Mouse (Mus musculus) neural tube, embryonic 12.5 days (tissue): ENCODE results near the gene Rgl1. TPM values are rescaled to one million over a fixed set of nuclear protein-coding genes. Genes with fewer than 3 reads are reported as not detected.
A peak's percentile ranks its signal among the peaks of the same experiment; 100 is the strongest.

Source experiments
- ATAC-seq: fragments of 200-750 bp; cut with Nextera tagmentation; 2 replicates; pipeline ENCODE4 v1.8.0; 2017; ENCODE audit warnings: low read depth, mild to moderate bottlenecking, moderate TSS enrichment, moderate library complexity; ENCODE audit not compliant: low FRiP score
- H3K27ac ChIP-seq: fragments of 300-500 bp; sonication (generic); 2 replicates; pipeline ENCODE4 v1.5.1; 2016
- H3K27me3 ChIP-seq: fragments of 300-500 bp; sonication (generic); replicated peaks from 2 replicates; pipeline ENCODE4 v1.6.1; 2016; ENCODE audit warnings: mild to moderate bottlenecking
- H3K36me3 ChIP-seq: fragments of 300-500 bp; sonication (generic); 2 replicates; pipeline ENCODE4 v1.6.1; 2016; ENCODE audit warnings: mild to moderate bottlenecking
- H3K4me1 ChIP-seq: fragments of 300-500 bp; sonication (generic); 2 replicates; pipeline ENCODE4 v1.6.1; 2016
- H3K4me2 ChIP-seq: fragments of 300-500 bp; sonication (generic); replicated peaks from 2 replicates; pipeline ENCODE4 v1.6.1; 2016; ENCODE audit warnings: mild to moderate bottlenecking
- H3K4me3 ChIP-seq: fragments of 300-500 bp; sonication (generic); 2 replicates; pipeline ENCODE4 v1.5.1; 2016
- H3K9ac ChIP-seq: fragments of 300-500 bp; sonication (generic); 2 replicates; pipeline ENCODE4 v1.6.1; 2016; ENCODE audit warnings: mild to moderate bottlenecking
- H3K9me3 ChIP-seq: fragments of 300-500 bp; sonication (generic); 2 replicates; pipeline ENCODE4 v1.6.1; 2016; ENCODE audit warnings: mild to moderate bottlenecking
- WGBS: fragments of 180-500 bp; shearing (Covaris S2); methylation state at CpG from one replicate; pipeline ENCODE4 v1.1.7; 2016; 5-methylcytosine and 5-hydroxymethylcytosine counted together
- polyA plus RNA-seq: library from polyadenylated mRNA; unstranded; fragments of >200 nt; fragmentation: Nextera tagmentation; extraction: Ambion mirVana; gene quantifications from 2 replicates; pipeline ENCODE4 v1.2.1, GENCODE M21; 2016

Gene Rgl1
- polyA plus RNA-seq, 1 experiment from 2014 or later = 22.7 TPM

DNA sequence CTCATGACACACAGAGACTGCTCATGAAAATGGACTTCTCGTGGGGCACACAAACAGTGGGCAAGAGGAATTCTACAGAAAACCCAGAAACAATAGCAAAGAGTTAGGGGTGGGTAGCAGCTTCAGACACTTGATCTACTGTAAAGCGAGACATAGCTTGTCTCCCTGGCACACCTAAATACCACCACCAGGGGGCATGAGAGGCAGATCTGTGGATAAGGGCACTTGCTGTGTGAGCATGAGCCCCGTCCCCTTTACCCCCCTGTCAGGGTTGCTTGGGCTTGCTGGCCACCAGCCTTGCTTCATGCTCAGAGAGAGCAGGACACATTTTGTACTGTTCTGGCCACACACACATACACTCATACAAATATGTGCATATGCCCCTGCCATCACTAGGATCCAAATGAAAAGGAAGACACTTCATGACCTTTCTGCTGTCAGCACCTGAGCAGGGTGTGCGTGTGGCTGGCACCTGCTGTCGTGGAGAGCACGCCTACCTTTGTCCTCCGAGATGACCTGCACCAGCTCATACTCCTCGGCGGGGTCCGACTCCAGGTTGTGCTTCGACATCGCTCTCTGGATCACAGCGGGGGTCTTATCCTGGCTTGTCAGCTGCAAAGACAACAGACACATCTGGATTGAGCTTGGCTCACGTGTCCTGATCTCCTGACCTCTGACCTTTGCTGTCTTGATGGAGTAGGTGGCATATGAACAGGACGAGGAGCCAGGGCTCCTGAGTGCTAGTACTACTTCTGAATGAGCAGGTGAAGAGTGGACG lies 245.2 kb downstream of the Rgl1 start:
- H3K36me3 ChIP-seq = peaks cover 16% of the 10 kb centered on the region
- ATAC-seq = no peak
- no peak overlapping the region for H3K4me2 ChIP-seq
- H3K27me3 ChIP-seq = no peaks in the 10 kb centered on the region
- no peak overlapping the region for H3K9ac ChIP-seq
- no peak overlapping the region for H3K27ac ChIP-seq
- 77% methylated on average over 16 of the region's 16 CpGs for WGBS
- H3K9me3 ChIP-seq = no peaks in the 10 kb centered on the region
- no peak overlapping the region for H3K4me3 ChIP-seq
- peaks cover 4% of the 10 kb centered on the region; the same call in 1 of the 2 replicates for H3K4me1 ChIP-seq

DNA sequence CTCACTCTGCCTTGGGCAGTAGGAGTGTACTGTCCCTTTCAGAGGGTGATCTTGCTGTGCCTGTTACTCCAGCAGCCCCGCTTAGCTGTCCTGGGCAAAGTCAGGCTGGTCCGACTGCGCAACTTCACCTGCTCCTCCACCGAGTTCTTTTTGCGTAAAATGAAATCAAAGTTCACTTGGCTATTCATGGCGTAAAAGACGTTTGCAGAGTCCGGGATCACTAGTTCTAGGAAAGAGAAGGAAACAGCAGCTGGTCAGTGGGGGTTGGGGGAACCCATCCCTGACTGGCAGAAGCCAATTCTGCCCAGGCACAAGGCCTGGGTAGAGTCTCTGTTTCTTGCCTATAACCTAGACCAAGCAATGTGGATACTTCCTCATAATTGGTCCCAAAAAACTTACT lies 247.2 kb downstream of the Rgl1 start:
- Histone ChIP-seq H3K27me3 (no peaks in the 10 kb centered on the region), H3K4me2 (no peak overlapping the region), H3K9me3 (no peaks in the 10 kb centered on the region), H3K36me3 (peaks cover 16% of the 10 kb centered on the region), H3K27ac (no peak overlapping the region), H3K4me3 (no peak overlapping the region), H3K4me1 (no peaks in the 10 kb centered on the region), H3K9ac (no peak overlapping the region)
- WGBS = 96% methylated on average over 8 of the region's 8 CpGs
- ATAC-seq = no peak

DNA sequence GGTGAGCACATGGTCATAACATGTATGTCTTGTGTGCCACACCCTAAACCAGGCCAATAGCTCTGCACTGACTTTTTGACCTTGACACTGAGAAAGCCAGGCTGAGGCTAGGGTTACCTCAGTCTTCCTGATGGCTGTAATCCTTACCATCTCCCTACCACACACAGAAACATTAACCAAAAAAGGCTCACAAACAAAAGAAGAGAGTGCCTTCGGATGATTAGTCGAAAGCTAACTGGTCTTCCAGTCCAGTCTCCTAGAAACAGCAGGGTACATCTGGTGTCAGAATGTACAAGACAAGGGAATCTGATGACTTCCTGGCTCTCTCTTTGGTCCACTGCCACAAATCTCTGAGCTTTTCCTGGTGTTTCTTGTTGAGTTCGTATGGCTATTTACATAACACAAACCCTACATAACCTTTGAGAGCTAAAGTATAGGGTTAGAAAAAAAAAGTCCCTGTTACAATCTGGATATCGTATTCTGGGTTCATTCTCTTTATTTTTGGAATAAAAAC lies 249.0 kb downstream of the Rgl1 start:
- H3K4me3 ChIP-seq = no peak overlapping the region
- no peaks in the 10 kb centered on the region for H3K27me3 ChIP-seq
- WGBS = 89% methylated on average over 4 of the region's 4 CpGs
- H3K36me3 ChIP-seq = peaks cover 11% of the 10 kb centered on the region
- no peak overlapping the region for H3K27ac ChIP-seq
- ATAC-seq = no peak
- H3K9me3 ChIP-seq = no peaks in the 10 kb centered on the region
- no peak overlapping the region for H3K9ac ChIP-seq
- no peak overlapping the region for H3K4me2 ChIP-seq
- no peaks in the 10 kb centered on the region for H3K4me1 ChIP-seq

DNA sequence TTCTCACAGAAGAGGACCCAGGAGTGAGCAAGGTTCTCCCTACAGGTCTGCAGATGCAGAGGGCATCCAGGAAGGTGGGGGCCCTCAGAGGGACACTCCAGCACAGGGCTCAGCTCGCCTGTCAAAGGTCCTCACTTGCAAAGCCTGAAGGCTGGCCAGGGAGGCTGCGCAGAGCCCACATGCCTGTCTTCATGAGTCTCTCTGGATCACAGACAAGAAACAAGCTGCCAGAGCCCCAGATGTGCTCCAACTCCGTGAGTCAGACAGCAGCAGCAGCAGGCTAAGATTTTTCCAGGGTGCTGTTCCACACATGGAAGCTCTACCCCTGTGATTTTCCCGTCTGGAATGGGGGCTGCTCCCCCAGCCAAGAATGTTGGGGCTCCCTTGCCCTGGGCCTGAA lies 251.9 kb downstream of the Rgl1 start:
- H3K4me2 ChIP-seq = no peak overlapping the region
- no peaks in the 10 kb centered on the region for H3K9me3 ChIP-seq
- no peak overlapping the region for H3K27ac ChIP-seq
- no peak overlapping the region for H3K9ac ChIP-seq
- peaks cover 7% of the 10 kb centered on the region for H3K36me3 ChIP-seq
- no peak overlapping the region for H3K4me3 ChIP-seq
- 77% methylated on average over 4 of the region's 4 CpGs for whole genome bisulfite sequencing
- no peaks in the 10 kb centered on the region for H3K4me1 ChIP-seq
- no peak for ATAC-seq
- no peaks in the 10 kb centered on the region for H3K27me3 ChIP-seq

DNA sequence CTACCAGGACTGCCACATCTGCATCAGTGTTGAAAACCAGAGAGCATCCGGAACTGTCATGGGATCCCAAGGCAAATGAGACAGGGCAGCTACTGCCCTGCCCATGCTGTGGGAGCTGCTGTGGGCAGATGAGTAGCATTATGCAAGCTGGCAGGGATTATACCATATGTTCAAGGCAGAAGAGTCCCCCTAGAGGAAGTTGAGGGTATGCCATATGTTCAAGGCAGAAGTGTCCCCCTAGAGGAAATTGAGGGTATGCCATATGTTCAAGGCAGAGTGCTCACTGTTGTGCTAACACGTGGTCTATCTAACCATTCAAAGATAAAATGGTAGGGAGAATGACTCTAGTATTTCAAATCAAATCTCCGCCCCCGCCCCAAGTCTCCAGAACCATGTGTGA lies 254.9 kb downstream of the Rgl1 start:
- Histone ChIP-seq H3K4me2 (no peak overlapping the region), H3K4me1 (no peaks in the 10 kb centered on the region), H3K27me3 (no peaks in the 10 kb centered on the region), H3K9me3 (no peaks in the 10 kb centered on the region), H3K36me3 (no peaks in the 10 kb centered on the region), H3K9ac (no peak overlapping the region), H3K27ac (no peak overlapping the region), H3K4me3 (no peak overlapping the region)
- WGBS = 74% methylated on average over 4 of the region's 4 CpGs
- no peak for ATAC-seq

DNA sequence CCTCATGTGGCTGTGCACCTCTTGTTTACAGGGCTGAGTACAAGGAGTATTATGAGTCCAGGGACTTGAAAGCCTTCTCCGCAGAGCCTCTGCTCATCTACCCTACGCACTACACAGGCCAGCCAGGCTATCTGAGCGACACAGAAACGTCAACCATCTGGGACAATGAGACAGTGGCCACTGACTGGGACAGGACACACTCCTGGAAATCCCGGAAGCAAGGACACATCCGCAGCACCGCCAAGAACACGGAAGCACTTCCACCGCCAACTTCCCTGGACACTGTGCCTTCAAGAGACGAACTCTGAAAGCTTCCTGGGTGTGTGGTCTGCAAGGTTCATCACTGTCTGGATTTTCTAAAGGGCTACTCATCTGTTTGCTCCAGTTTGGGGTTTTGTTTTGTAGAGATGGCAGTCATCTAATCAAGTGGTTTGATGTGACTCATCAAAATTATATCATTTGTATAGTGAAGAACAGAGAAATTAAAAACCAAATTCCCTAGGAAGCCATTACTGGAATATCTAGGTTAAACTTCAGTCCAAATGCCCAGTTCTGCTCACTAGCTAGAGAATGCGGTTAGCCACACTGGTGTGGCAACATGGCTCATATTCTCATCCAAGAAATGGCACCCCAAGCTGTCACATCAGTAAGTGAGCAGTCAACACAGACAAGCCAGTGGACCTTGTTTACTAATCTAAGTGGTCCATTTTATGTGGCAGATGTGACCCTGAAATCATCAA lies 257.5 kb downstream of the Rgl1 start:
- no peaks in the 10 kb centered on the region for H3K36me3 ChIP-seq
- no peak overlapping the region for H3K4me2 ChIP-seq
- H3K27ac ChIP-seq = no peak overlapping the region
- no peak overlapping the region for H3K9ac ChIP-seq
- no peak for ATAC-seq
- H3K4me1 ChIP-seq = no peaks in the 10 kb centered on the region
- WGBS = 94% methylated on average over 11 of the region's 11 CpGs
- no peaks in the 10 kb centered on the region for H3K27me3 ChIP-seq
- no peak overlapping the region for H3K4me3 ChIP-seq
- no peaks in the 10 kb centered on the region for H3K9me3 ChIP-seq

DNA sequence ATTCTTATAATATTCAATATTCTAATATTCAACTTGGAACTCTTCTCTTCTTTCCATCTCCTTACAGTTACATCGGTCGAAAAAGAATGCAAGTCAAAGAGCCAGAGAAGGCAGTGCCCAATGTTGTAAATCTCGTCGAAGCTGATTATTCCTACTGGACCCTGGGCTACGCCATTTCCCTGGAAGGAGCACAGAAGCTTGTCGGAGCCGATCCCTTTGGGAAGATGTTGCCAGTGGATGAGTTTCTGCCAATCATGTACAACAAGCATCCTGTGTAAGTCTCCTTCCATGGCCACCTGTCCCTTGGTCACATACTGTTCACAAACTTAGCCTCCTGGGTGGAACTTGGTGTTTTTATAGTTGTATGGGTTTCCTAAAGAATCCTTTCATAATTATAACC lies 259.4 kb downstream of the Rgl1 start:
- ATAC-seq = no peak
- H3K27ac ChIP-seq = no peak overlapping the region
- WGBS = 89% methylated on average over 7 of the region's 7 CpGs

DNA sequence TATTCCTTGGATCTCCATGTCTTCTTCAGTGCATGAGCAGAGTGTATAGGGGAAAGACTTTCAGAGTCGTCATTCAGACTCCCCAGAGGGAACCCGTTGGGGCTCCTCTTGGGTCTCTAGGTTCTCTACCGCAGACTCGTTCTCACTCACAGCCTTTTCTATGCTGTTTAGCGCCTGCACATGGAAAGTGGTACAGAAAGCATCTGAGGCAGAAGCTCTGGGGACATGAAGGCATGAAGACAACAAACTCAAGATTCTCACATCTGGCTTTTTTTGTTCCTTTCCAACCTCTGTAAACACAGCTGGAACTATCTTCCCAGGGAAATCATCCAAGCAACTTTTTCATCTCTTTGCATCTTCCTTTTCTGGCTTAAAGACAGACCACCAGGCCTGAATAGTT lies 260.0 kb downstream of the Rgl1 start:
- Histone ChIP-seq H3K4me3 (no peak overlapping the region), H3K36me3 (no peaks in the 10 kb centered on the region), H3K4me1 (no peaks in the 10 kb centered on the region), H3K27me3 (no peaks in the 10 kb centered on the region), H3K9me3 (no peaks in the 10 kb centered on the region), H3K27ac (no peak overlapping the region), H3K9ac (no peak overlapping the region), H3K4me2 (no peak overlapping the region)
- no peak for ATAC-seq
- 95% methylated on average over 5 of the region's 5 CpGs for WGBS

More for the DNA sequence above, 259.4 kb downstream of the Rgl1 start:
- Histone ChIP-seq H3K4me3 (no peak overlapping the region), H3K36me3 (no peaks in the 10 kb centered on the region), H3K27me3 (no peaks in the 10 kb centered on the region), H3K4me1 (no peaks in the 10 kb centered on the region), H3K9me3 (no peaks in the 10 kb centered on the region), H3K9ac (no peak overlapping the region), H3K4me2 (no peak overlapping the region)

DNA sequence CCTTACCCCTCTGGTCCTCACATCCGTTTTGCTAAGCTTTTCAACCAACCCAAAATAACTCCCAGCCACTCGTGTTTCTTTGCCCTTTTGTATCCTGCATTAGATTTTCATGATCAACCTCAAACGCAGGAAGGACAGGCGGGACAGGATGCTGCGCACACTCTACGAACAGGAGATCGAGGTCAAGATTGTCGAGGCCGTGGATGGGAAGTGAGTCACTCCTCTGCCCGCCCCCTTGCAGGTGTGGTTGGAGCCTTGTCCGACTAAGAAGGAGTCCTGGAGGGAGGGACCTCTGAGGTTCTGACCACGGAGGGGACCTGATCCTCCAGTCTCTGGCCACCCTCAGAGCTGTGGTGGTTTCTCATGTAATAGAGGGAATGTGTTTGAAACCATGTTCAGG lies 266.3 kb downstream of the Rgl1 start:
- H3K9ac ChIP-seq = no peak overlapping the region
- ATAC-seq = no peak
- no peak overlapping the region for H3K27ac ChIP-seq
- 80% methylated on average over 12 of the region's 12 CpGs for WGBS
- no peak overlapping the region for H3K4me3 ChIP-seq
- H3K27me3 ChIP-seq = no peaks in the 10 kb centered on the region
- no peaks in the 10 kb centered on the region for H3K36me3 ChIP-seq
- no peaks in the 10 kb centered on the region for H3K9me3 ChIP-seq
- no peak overlapping the region for H3K4me2 ChIP-seq
- H3K4me1 ChIP-seq = no peaks in the 10 kb centered on the region

DNA sequence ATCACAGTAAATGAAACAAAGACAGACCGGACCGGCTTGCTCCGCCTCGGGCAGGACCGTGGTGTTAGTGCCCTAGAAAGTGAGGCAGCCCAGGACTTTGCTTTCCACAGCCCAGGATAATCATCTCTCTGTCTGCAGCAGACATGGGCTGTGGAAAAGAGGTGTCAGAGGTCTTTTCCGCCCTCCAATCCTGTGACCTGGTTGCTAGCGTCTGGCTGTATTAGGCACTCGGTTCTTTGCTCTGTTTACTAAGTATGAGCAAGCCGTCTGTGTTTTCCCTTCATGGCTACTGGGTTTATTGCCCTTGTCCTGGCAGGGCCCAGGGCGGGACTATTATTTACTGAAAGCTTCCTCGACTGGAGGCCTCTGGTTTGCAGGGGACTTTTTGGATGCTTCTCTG lies 268.6 kb downstream of the Rgl1 start:
- 31% methylated on average over 11 of the region's 11 CpGs for WGBS
- Histone ChIP-seq H3K36me3 (no peaks in the 10 kb centered on the region), H3K4me2 (peak overlapping the region; percentile 22; the same call in 1 of the 2 replicates), H3K4me3 (no peak overlapping the region), H3K9me3 (no peaks in the 10 kb centered on the region), H3K4me1 (no peaks in the 10 kb centered on the region), H3K27me3 (no peaks in the 10 kb centered on the region), H3K9ac (no peak overlapping the region), H3K27ac (no peak overlapping the region)
- no peak for ATAC-seq

DNA sequence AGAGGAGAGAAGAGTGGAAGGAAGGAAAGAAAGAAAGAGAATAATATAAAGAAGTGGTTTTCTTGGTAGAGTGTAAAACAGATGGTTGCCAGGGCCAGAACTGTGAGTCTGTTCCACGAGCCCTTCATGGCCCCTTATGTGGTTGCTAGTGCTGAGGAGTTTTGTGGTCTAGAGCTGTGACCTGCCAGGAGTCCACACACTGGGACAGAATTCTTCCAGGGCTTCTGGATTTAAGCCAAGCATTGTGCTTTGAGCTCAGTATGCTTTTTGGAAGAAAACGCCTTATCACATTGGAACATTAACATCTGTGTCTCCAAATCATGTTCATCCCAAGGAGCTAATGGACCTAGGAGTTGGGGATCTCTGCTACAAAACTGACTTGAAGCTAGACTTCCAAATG lies 269.3 kb downstream of the Rgl1 start:
- Histone ChIP-seq H3K4me1 (no peaks in the 10 kb centered on the region), H3K9me3 (no peaks in the 10 kb centered on the region), H3K27me3 (no peaks in the 10 kb centered on the region), H3K4me2 (no peak overlapping the region), H3K27ac (no peak overlapping the region), H3K4me3 (no peak overlapping the region), H3K36me3 (no peaks in the 10 kb centered on the region), H3K9ac (no peak overlapping the region)
- 76% methylated on average over 2 of the region's 2 CpGs for WGBS
- ATAC-seq = no peak

DNA sequence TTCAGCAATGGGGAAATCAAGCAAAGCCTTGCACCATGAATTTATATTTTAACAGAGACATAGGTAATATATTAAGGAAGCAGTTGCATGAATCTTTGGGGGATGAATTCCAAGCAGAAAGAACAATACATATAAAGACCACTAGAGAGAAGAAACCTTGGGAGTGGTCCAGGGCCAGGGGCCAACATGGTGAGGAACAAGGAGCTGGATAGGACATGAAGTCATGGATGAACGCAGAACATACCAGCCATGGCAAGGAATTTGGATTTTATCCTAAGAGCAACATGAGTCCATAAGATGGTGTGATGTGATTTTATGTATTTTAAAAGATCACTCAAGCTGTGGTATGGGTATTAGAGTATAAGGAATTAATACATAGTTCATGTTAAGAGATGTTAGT lies 273.9 kb downstream of the Rgl1 start:
- no peak overlapping the region for H3K9ac ChIP-seq
- no peaks in the 10 kb centered on the region for H3K9me3 ChIP-seq
- H3K36me3 ChIP-seq = no peaks in the 10 kb centered on the region
- no peaks in the 10 kb centered on the region for H3K4me1 ChIP-seq
- H3K4me2 ChIP-seq = no peak overlapping the region
- no peak overlapping the region for H3K4me3 ChIP-seq
- H3K27ac ChIP-seq = no peak overlapping the region
- ATAC-seq = no peak
- no peaks in the 10 kb centered on the region for H3K27me3 ChIP-seq
- 98% methylated on average over 1 of the region's 1 CpGs for WGBS
